Mouse (Mus musculus) CH12F3 (cell line): ENCODE data around the gene Hmga1.

Source experiments
- in situ Hi-C: fragments of 300-500 bp; cut with MboI; formaldehyde crosslinking; loops from 2 replicates; pipeline ENCODE4 v1.14.3; 2020; ENCODE audit warnings: low sequenced_read_pairs

The Hmga1 gene

GRCm38 (mm10) chr17:27557927-27558661 is 1.8 kb downstream of the Hmga1 start:
- in situ Hi-C loops: no loop called here

- in situ Hi-C loops: no loop called here
These were observed 2.5 kb downstream of the Hmga1 start for GRCm38 (mm10) chr17:27558845-27559244.

GRCm38 (mm10) chr17:27559596-27559995 is 3.3 kb downstream of the Hmga1 start:
- in situ Hi-C loops: no loop called here

- in situ Hi-C loops: no loop called here
These were observed 4.7 kb downstream of the Hmga1 start for GRCm38 (mm10) chr17:27560926-27561480.

- in situ Hi-C loops: no loop called here
These were observed 5.7 kb downstream of the Hmga1 start for GRCm38 (mm10) chr17:27561809-27562526.

GRCm38 (mm10) chr17:27563771-27564244 is 7.5 kb downstream of the Hmga1 start:
- in situ Hi-C loops: no loop called here

- in situ Hi-C loops: no loop called here
These were observed 8.3 kb downstream of the Hmga1 start for GRCm38 (mm10) chr17:27564391-27565162.

- in situ Hi-C loops: no loop called here
These were observed 9.1 kb downstream of the Hmga1 start, which contains the start of gene AI413582 for GRCm38 (mm10) chr17:27565163-27565941. AI413582 (minus strand) TSS chr17:27565756.

- in situ Hi-C loops: no loop called here
These were observed 9.6 kb downstream of the Hmga1 start for GRCm38 (mm10) chr17:27565942-27566267.

GRCm38 (mm10) chr17:27568228-27568627 is 11.9 kb downstream of the Hmga1 start:
- in situ Hi-C loops: no loop called here

GRCm38 (mm10) chr17:27571315-27571714 is 15.0 kb downstream of the Hmga1 start:
- in situ Hi-C loops: no loop called here

GRCm38 (mm10) chr17:27573772-27574320 is 17.5 kb downstream of the Hmga1 start:
- in situ Hi-C loops: no loop called here

- in situ Hi-C loops: no loop called here
These were observed 18.3 kb downstream of the Hmga1 start for GRCm38 (mm10) chr17:27574470-27575115.

GRCm38 (mm10) chr17:27575116-27575776 is 18.9 kb downstream of the Hmga1 start:
- in situ Hi-C loops: no loop called here

- in situ Hi-C loops: no loop called here
These were observed 19.8 kb downstream of the Hmga1 start for GRCm38 (mm10) chr17:27576056-27576455.

- in situ Hi-C loops: no loop called here
These were observed 21.2 kb downstream of the Hmga1 start for GRCm38 (mm10) chr17:27577468-27577867.

- in situ Hi-C loops: no loop called here
These were observed 22.2 kb downstream of the Hmga1 start for GRCm38 (mm10) chr17:27578487-27578886.

GRCm38 (mm10) chr17:27579816-27580215 is 23.5 kb downstream of the Hmga1 start:
- in situ Hi-C loops: no loop called here
